ENCODE assay signal across 21 mouse cellular contexts in genomic region chr2:10324980-10325379, GRCm38 (mm10). TPM values are rescaled to one million over a fixed set of nuclear protein-coding genes. Genes with fewer than 3 reads are reported as not detected.
DNase-seq lines count a peak whose midpoint lies in the region; ATAC-seq and TF ChIP-seq lines count a peak whose summit lies in the region.
"Had no signal": no experiment of that assay in that cellular context is flagged by ENCODE, and none has a peak within 500 bp of the region (broad histone marks: within the 10 kb centered on the region; RNA-seq: fewer than 3 reads in every experiment).

No protein-coding gene starts in this region.

- H3K9ac ChIP-seq in intestine, embryonic 14.5 days (ENCODE audit: low read length), result no peak overlapping the region
- no peak overlapping the region for H3K9ac ChIP-seq in intestine, postnatal 0 days (ENCODE audit: low read depth, low read length)
- no peak overlapping the region for H3K9ac ChIP-seq in intestine, embryonic 15.5 days
- no peak overlapping the region for H3K9ac ChIP-seq in intestine, embryonic 16.5 days (ENCODE audit: low read depth, low read length)

- peak; percentile 58; the same call in 1 of the 2 replicates for ATAC-seq in intestine, embryonic 14.5 days (replicated peaks; ENCODE audit: low FRiP score, low TSS enrichment, low read depth)
- no peak for ATAC-seq in intestine, postnatal 0 days
- peak; percentile 87 for ATAC-seq in intestine, embryonic 15.5 days
- ATAC-seq in intestine, embryonic 16.5 days, result peak; percentile 76
- ATAC-seq: activated CD4-positive, CD25-positive, alpha-beta regulatory T cell, adult 4 months; CD4-positive, CD25-positive, alpha-beta regulatory T cell, adult 4 months; Patski had no signal

- no peaks in the 10 kb centered on the region for H3K36me3 ChIP-seq in intestine, embryonic 14.5 days (ENCODE audit: control insufficient read depth, insufficient read depth, low read length)
- H3K36me3 ChIP-seq in intestine, postnatal 0 days (ENCODE audit: control insufficient read depth, insufficient read depth), result no peaks in the 10 kb centered on the region
- no peaks in the 10 kb centered on the region for H3K36me3 ChIP-seq in intestine, embryonic 15.5 days
- no peaks in the 10 kb centered on the region for H3K36me3 ChIP-seq in intestine, embryonic 16.5 days (ENCODE audit: control insufficient read depth, insufficient read depth, low read length)
- H3K36me3 ChIP-seq: G1E had no signal

- TF ChIP-seq CTCF in intestine, postnatal 0 days (IDR thresholded peaks at IDR 0.05; ENCODE audit: low read depth), result no peak
- TF ChIP-seq CTCF in cerebellum, adult 2 months (IDR thresholded peaks at IDR 0.05; ENCODE audit: borderline replicate concordance, insufficient read depth, low read depth, low read length), result no peak

- no peak overlapping the region for H3K4me2 ChIP-seq in intestine, embryonic 14.5 days (ENCODE audit: low read length)
- no peak overlapping the region for H3K4me2 ChIP-seq in intestine, postnatal 0 days (replicated peaks; ENCODE audit: low read depth)
- no peak overlapping the region for H3K4me2 ChIP-seq in intestine, embryonic 15.5 days (replicated peaks)
- no peak overlapping the region for H3K4me2 ChIP-seq in intestine, embryonic 16.5 days (ENCODE audit: low read depth, low read length)

- H3K4me3 ChIP-seq in intestine, embryonic 14.5 days (ENCODE audit: low read depth, low read length), result no peak overlapping the region
- no peak overlapping the region for H3K4me3 ChIP-seq in intestine, postnatal 0 days (ENCODE audit: low read depth, low read length)
- no peak overlapping the region for H3K4me3 ChIP-seq in intestine, embryonic 15.5 days (replicated peaks)
- H3K4me3 ChIP-seq in intestine, embryonic 16.5 days (ENCODE audit: low read length), result no peak overlapping the region
- H3K4me3 ChIP-seq in cerebellum, adult 2 months (replicated peaks; ENCODE audit: insufficient read depth, low read depth, low read length), result no peak overlapping the region

- H3K27ac ChIP-seq in intestine, embryonic 14.5 days (ENCODE audit: low read depth), result no peak overlapping the region
- H3K27ac ChIP-seq in intestine, postnatal 0 days (ENCODE audit: low read depth, low read length), result no peak overlapping the region
- no peak overlapping the region for H3K27ac ChIP-seq in intestine, embryonic 15.5 days
- H3K27ac ChIP-seq in intestine, embryonic 16.5 days (ENCODE audit: low read length), result no peak overlapping the region
- H3K27ac ChIP-seq in cerebellum, adult 2 months (ENCODE audit: insufficient read depth, low read length), result no peak overlapping the region

- no peak for DNase-seq in intestine, embryonic 14.5 days (ENCODE audit: low spot score)
- no peak for DNase-seq in cerebellum, adult 2 months
- DNase-seq in neural tube, embryonic 10.5 days (ENCODE audit: extremely low spot score, low spot score), result no peak
- DNase-seq: adrenal gland, adult 2 months; adrenal gland, adult 8-10 months; adrenal gland, postnatal 10 days; adrenal gland, postnatal 14 days; adrenal gland, postnatal 25 days; adrenal gland, postnatal 36 days; B cell, adult 2 months; cerebellum, adult 11 months; cerebellum, adult 11-12 months; cerebellum, adult 18-20 months had no signal

- no peaks in the 10 kb centered on the region for H3K9me3 ChIP-seq in intestine, embryonic 14.5 days (ENCODE audit: control insufficient read depth, low read length)
- H3K9me3 ChIP-seq in intestine, postnatal 0 days (ENCODE audit: control insufficient read depth), result no peaks in the 10 kb centered on the region
- H3K9me3 ChIP-seq in intestine, embryonic 15.5 days, result no peaks in the 10 kb centered on the region
- H3K9me3 ChIP-seq in intestine, embryonic 16.5 days (ENCODE audit: control insufficient read depth, low read length), result no peaks in the 10 kb centered on the region
- H3K9me3 ChIP-seq: G1E had no signal

- TF ChIP-seq POLR2A in cerebellum, adult 2 months (IDR thresholded peaks at IDR 0.05; ENCODE audit: borderline replicate concordance, insufficient read depth, low read length), result no peak

- no peaks in the 10 kb centered on the region for H3K27me3 ChIP-seq in intestine, embryonic 14.5 days (replicated peaks; ENCODE audit: control insufficient read depth, insufficient read depth, low read length)
- no peaks in the 10 kb centered on the region for H3K27me3 ChIP-seq in intestine, postnatal 0 days (replicated peaks; ENCODE audit: control insufficient read depth, insufficient read depth, low read length)
- no peaks in the 10 kb centered on the region for H3K27me3 ChIP-seq in intestine, embryonic 15.5 days (replicated peaks)
- H3K27me3 ChIP-seq in intestine, embryonic 16.5 days (replicated peaks; ENCODE audit: control insufficient read depth, insufficient read depth, low read length), result no peaks in the 10 kb centered on the region
- no peaks in the 10 kb centered on the region for H3K27me3 ChIP-seq in cerebellum, adult 2 months (ENCODE audit: control insufficient read depth, insufficient read depth, low read length)
- H3K27me3 ChIP-seq: CH12.LX had no signal

- no peaks in the 10 kb centered on the region for H3K4me1 ChIP-seq in intestine, embryonic 14.5 days (replicated peaks; ENCODE audit: control insufficient read depth, insufficient read depth, low read length)
- no peaks in the 10 kb centered on the region for H3K4me1 ChIP-seq in intestine, postnatal 0 days (replicated peaks; ENCODE audit: control insufficient read depth, insufficient read depth, low read length)
- H3K4me1 ChIP-seq in intestine, embryonic 15.5 days (replicated peaks), result no peaks in the 10 kb centered on the region
- no peaks in the 10 kb centered on the region for H3K4me1 ChIP-seq in intestine, embryonic 16.5 days (ENCODE audit: control insufficient read depth, insufficient read depth, low read length)
- H3K4me1 ChIP-seq in cerebellum, adult 2 months (ENCODE audit: control insufficient read depth, insufficient read depth, low read length), result no peaks in the 10 kb centered on the region

- WGBS in intestine, embryonic 14.5 days, result 72% methylated on average over 4 of the region's 4 CpGs
- 46% methylated on average over 4 of the region's 4 CpGs for WGBS in intestine, postnatal 0 days
- WGBS in intestine, embryonic 15.5 days, result 68% methylated on average over 4 of the region's 4 CpGs
- WGBS in intestine, embryonic 16.5 days, result 57% methylated on average over 4 of the region's 4 CpGs
- WGBS in cerebellum, adult 2 months, result 82% methylated on average over 4 of the region's 4 CpGs

RNA-seq across cellular contexts. Expression of gene Sfmbt2, which starts 45.3 kb away (rescaled TPM):
- 1.6 and 2.2 TPM in 2 replicates for polyA plus RNA-seq in intestine, embryonic 14.5 days (2014; fragmentation: Nextera tagmentation; extraction: Ambion mirVana)
- 0.41 and 0.47 TPM in 2 replicates for polyA plus RNA-seq in intestine, postnatal 0 days (2015; fragmentation: Nextera tagmentation; extraction: Ambion mirVana)
- polyA plus RNA-seq in intestine, embryonic 15.5 days (2015; fragmentation: Nextera tagmentation; extraction: Ambion mirVana), result 1.2 and 1.3 TPM in 2 replicates
- 0.65 and 0.93 TPM in 2 replicates for polyA plus RNA-seq in intestine, embryonic 16.5 days (2015; fragmentation: Nextera tagmentation; extraction: Ambion mirVana)
- polyA plus RNA-seq in cerebellum, adult 2 months (2012; rRNA removed), result 2.2 and 2.3 TPM in 2 replicates
